Mouse (Mus musculus): ENCODE results near the gene Gm20937. TPM values are rescaled to one million over a fixed set of nuclear protein-coding genes. Genes with fewer than 3 reads are reported as not detected.

Gene Gm20937
- polyA plus RNA-seq (2012; fragmentation: generic; extraction: Trizol): not detected

GRCm38 (mm10) chrY:68294798-68295197 is at the start of gene Gm20937:
Gene Gm20937, minus strand, starts transcription at chrY:68294898.

Other genes with a start within 250 kb of the Gm20937 start
- gene Gm20816, start 243.1 kb upstream of the Gm20937 start, polyA plus RNA-seq (2012; fragmentation: generic; extraction: Trizol): not detected